Mouse (Mus musculus): ENCODE results near the gene Pramel3. TPM values are rescaled to one million over a fixed set of nuclear protein-coding genes. Genes with fewer than 3 reads are reported as not detected.
A peak's percentile ranks its signal among the peaks of the same experiment; 100 is the strongest.
"Not testable (repeated sequence)": the region's sequence is repeated elsewhere in the genome, so short reads cannot be mapped to it uniquely, and the experiment has no call there.

Pramel3 gene
- total RNA-seq (2014; fragmentation: Nextera tagmentation) (0.15 TPM in 1 of 2 replicates, not detected in the other), total RNA-seq (2017) (not detected in 2 replicates)

DNA sequence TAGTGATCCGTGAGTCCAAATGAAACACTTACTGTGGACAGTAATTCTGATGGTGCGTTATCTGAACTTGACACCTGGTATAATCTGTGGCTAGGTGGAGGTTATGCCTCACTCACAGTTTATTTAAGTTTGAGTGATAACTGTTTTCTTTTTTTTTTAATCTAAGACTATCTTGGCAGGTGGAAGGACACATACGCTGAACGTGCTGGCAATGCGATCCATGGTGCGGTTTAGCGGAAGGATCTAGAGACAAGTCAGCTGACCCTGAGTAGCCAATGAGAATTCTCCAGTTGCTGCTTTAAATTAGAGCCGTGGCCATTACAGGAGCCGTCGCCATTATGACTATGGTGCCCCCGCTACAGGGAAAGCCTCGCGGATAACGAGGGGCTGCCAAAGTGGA, at the start of gene Pramel3:
Gene Pramel3 (plus strand): TSS at position 301 of the 400 bp plus-strand sequence.
- ATAC-seq (replicated peaks; ENCODE audit: poor library complexity, severe bottlenecking) = not testable (repeated sequence)

GRCm38 (mm10) chrX:135360685-135361084, 58.6 kb downstream of the Pramel3 start:
- 0 out of 2 replicates have a peak, but pooled peaks have one; percentile 58 for ATAC-seq (replicated peaks; ENCODE audit: poor library complexity, severe bottlenecking)

DNA sequence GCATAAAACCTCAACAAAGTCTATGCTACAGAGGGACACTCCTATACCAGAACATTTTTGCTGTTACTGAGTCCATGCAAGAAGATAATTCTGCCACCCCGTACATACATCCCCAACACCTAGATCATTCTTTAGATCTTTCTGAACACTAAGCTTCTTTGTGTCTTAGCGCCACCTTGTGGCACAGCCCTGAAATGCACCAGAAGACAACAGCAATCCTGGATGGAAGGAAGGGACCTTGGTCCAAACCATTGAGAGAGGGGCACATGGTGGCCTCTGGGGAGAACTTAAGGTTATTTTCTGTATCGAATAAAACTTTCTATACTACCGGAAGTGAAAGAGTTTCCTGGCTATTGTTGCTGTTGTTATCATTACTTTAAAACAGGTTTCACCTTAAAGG, 59.8 kb downstream of the Pramel3 start:
- ATAC-seq (replicated peaks; ENCODE audit: poor library complexity, severe bottlenecking) = peak; percentile 71

Other genes starting within 250 kb of the Pramel3 start
- 0.15 TPM in 1 of 2 replicates, not detected in the other for gene Gm15023, start 124.7 kb upstream of the Pramel3 start, total RNA-seq (2014; fragmentation: Nextera tagmentation)
- not detected in 2 replicates for gene Gm15023, start 124.7 kb upstream of the Pramel3 start, total RNA-seq (2017)
- gene Tceal6, start 91.6 kb upstream of the Pramel3 start, total RNA-seq (2014; fragmentation: Nextera tagmentation) = not detected in 2 replicates
- not detected in 2 replicates for gene Tceal6, start 91.6 kb upstream of the Pramel3 start, total RNA-seq (2017)
- not detected in 2 replicates for gene Gm5128, start 71.0 kb downstream of the Pramel3 start, total RNA-seq (2014; fragmentation: Nextera tagmentation)
- not detected in 2 replicates for gene Gm5128, start 71.0 kb downstream of the Pramel3 start, total RNA-seq (2017)
- not detected in 2 replicates for gene Gm7903, start 131.5 kb downstream of the Pramel3 start, total RNA-seq (2014; fragmentation: Nextera tagmentation)
- 0.36 TPM in 1 of 2 replicates, not detected in the other for gene Gm7903, start 131.5 kb downstream of the Pramel3 start, total RNA-seq (2017)
- 0.15 TPM in 1 of 2 replicates, not detected in the other for gene AV320801, start 192.3 kb downstream of the Pramel3 start, total RNA-seq (2014; fragmentation: Nextera tagmentation)
- not detected in 2 replicates for gene AV320801, start 192.3 kb downstream of the Pramel3 start, total RNA-seq (2017)

Data from granulocyte monocyte progenitor cell, adult 5-6 weeks (primary cell).